Mouse (Mus musculus) neural tube, embryonic 14.5 days (tissue): Measurements from ENCODE around the gene Ercc4. TPM values are rescaled to one million over a fixed set of nuclear protein-coding genes. Genes with fewer than 3 reads are reported as not detected.

Experiments used
- polyA plus RNA-seq: library from polyadenylated mRNA; unstranded; fragments of >200 nt; fragmentation: Nextera tagmentation; extraction: Ambion mirVana; gene quantifications from 2 replicates; pipeline ENCODE4 v1.2.1, GENCODE M21; 2014

Ercc4 gene
- polyA plus RNA-seq, 1 experiment from 2014 or later = 18.6 TPM

Other genes starting within 250 kb of the Ercc4 start
- gene Mrtfb, start 146.8 kb downstream of the Ercc4 start, polyA plus RNA-seq = 12.2 and 13.5 TPM in 2 replicates